Mouse (Mus musculus) adrenal gland, postnatal 36 days (tissue): ENCODE measurements around the gene Gm20388. TPM values are rescaled to one million over a fixed set of nuclear protein-coding genes. Genes with fewer than 3 reads are reported as not detected.
A peak's percentile ranks its signal among the peaks of the same experiment; 100 is the strongest.

ENCODE experiments used
- DNase-seq, 2 experiments: peaks; one replicate each; pipeline ENCODE4 v3.0.0; 2021; ENCODE audit warnings: mixed read lengths in 1 of 2
- total RNA-seq, 2 experiments: library from RNA; stranded (reverse); gene quantifications; 2 replicates each; pipeline ENCODE4 v1.2.3; 2021

The Gm20388 gene
- total RNA-seq, 2 experiments from 2014 or later = 2.4 to 7.4 TPM

- peak; percentile 37 to 67 for DNase-seq
Measured at GRCm38 (mm10) chr8:122720070-122720729, 2809.6 kb downstream of the Gm20388 start.

GRCm38 (mm10) chr8:122720811-122721640, 2810.4 kb downstream of the Gm20388 start:
- DNase-seq = no peak

- no peak for DNase-seq
Measured at GRCm38 (mm10) chr8:122725187-122725586, 2814.5 kb downstream of the Gm20388 start.

GRCm38 (mm10) chr8:122726789-122727188, 2816.1 kb downstream of the Gm20388 start:
- DNase-seq = no peak

- no peak for DNase-seq
Measured at GRCm38 (mm10) chr8:122727412-122727811, 2816.8 kb downstream of the Gm20388 start.

GRCm38 (mm10) chr8:122728630-122729029, 2818.0 kb downstream of the Gm20388 start:
- DNase-seq = no peak

- no peak for DNase-seq
Measured at GRCm38 (mm10) chr8:122735110-122735509, 2824.5 kb downstream of the Gm20388 start.

GRCm38 (mm10) chr8:122735542-122736473, 2825.2 kb downstream of the Gm20388 start:
- no peak for DNase-seq

- DNase-seq = no peak
Measured at GRCm38 (mm10) chr8:122736623-122737022, 2826.0 kb downstream of the Gm20388 start.

- DNase-seq = no peak
Measured at GRCm38 (mm10) chr8:122737071-122737470, 2826.4 kb downstream of the Gm20388 start.

GRCm38 (mm10) chr8:122737886-122738285, 2827.2 kb downstream of the Gm20388 start:
- DNase-seq = no peak

- no peak for DNase-seq
Measured at GRCm38 (mm10) chr8:122739102-122739725, 2828.6 kb downstream of the Gm20388 start.

GRCm38 (mm10) chr8:122742471-122742870, 2831.8 kb downstream of the Gm20388 start:
- DNase-seq = no peak

GRCm38 (mm10) chr8:122745022-122745749, 2834.5 kb downstream of the Gm20388 start:
- no peak for DNase-seq

- no peak for DNase-seq
Measured at GRCm38 (mm10) chr8:122745750-122746275, 2835.2 kb downstream of the Gm20388 start.

- no peak for DNase-seq
Measured at GRCm38 (mm10) chr8:122746439-122746838, 2835.8 kb downstream of the Gm20388 start.

- no peak for DNase-seq
Measured at GRCm38 (mm10) chr8:122747825-122748224, 2837.2 kb downstream of the Gm20388 start.

- no peak for DNase-seq
Measured at GRCm38 (mm10) chr8:122749333-122749958, 2838.8 kb downstream of the Gm20388 start.

- DNase-seq = no peak
Measured at GRCm38 (mm10) chr8:122751342-122751741, 2840.7 kb downstream of the Gm20388 start.

GRCm38 (mm10) chr8:122752111-122752721, 2841.6 kb downstream of the Gm20388 start:
- DNase-seq = no peak
